Mouse (Mus musculus): ENCODE results near the gene Slf2. TPM values are rescaled to one million over a fixed set of nuclear protein-coding genes. Genes with fewer than 3 reads are reported as not detected.
A peak's percentile ranks its signal among the peaks of the same experiment; 100 is the strongest.

Slf2 gene
- polyA plus RNA-seq, 1 experiment from 2014 or later, result 28.1 TPM

DNA sequence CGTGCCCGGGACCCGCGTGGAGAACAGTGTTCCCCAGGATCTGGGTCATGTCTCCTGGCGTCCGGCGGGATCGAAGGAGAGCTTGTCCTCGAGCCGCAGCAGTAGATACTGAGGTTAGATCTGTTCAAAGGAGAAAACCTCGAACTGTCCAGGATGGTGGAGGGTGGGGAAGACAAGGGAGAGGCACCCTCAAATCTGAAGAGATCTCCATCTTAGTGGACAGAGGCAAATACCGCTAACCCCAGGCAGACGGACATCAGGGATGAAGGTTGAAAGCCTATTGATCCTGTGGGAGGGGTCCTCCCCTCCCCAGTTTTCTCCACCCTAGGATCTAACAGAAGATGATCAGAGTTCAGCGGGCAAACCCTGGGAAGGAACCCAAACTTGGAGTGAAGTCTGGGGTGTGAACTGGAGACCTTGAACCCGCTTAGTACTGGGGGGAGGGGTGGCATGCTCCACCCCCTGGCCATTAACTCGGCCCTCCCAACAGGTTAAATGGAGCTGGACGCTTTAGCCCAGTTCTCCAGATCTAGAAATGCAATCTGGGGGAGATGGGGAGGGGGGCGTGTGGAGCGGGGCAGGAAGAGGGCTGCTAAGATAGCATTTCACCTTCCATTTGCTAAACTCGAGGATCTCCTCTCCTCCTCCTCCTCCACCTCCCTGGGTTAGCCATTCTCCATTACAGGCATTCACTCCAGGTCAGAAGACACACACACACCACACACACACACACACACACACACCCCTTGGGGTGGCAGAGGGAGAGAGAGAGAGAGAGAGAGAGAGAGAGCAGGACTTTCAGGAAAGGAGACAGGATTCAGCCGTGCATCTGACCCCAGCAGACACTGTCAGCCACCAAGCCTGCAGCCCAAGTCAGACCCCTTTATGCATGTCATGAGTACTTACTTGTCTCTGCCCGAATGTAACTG is 58.9 kb downstream of the Slf2 start:
- no peaks in the 10 kb centered on the region for H3K9me3 ChIP-seq
- peaks cover 49% of the 10 kb centered on the region for H3K4me1 ChIP-seq (replicated peaks)
- 7% methylated on average over 22 of the region's 22 CpGs for WGBS
- peaks cover 32% of the 10 kb centered on the region for H3K27me3 ChIP-seq (ENCODE audit: insufficient read depth, poor library complexity, severe bottlenecking)
- peak overlapping the region; percentile 80 for H3K4me3 ChIP-seq
- peak; percentile 12 for DNase-seq (ENCODE audit: low spot score)
- H3K27ac ChIP-seq, result peak overlapping the region; percentile 88
- H3K36me3 ChIP-seq, result peaks cover 3% of the 10 kb centered on the region; the same call in 1 of the 2 replicates

- 71% methylated on average over 8 of the region's 8 CpGs for WGBS
- Histone ChIP-seq H3K4me3 (0 out of 2 replicates have a peak overlapping the region, but pooled peaks have one; percentile 80), H3K9me3 (no peaks in the 10 kb centered on the region), H3K27ac (no peak overlapping the region), H3K27me3 (ENCODE audit: insufficient read depth, poor library complexity, severe bottlenecking) (peaks cover 32% of the 10 kb centered on the region), H3K4me1 (replicated peaks) (peaks cover 49% of the 10 kb centered on the region), H3K36me3 (peaks cover 3% of the 10 kb centered on the region; the same call in 1 of the 2 replicates)
- no peak for DNase-seq (ENCODE audit: low spot score)
These were observed 60.1 kb downstream of the Slf2 start for GRCm38 (mm10) chr19:44991031-44991430.

DNA sequence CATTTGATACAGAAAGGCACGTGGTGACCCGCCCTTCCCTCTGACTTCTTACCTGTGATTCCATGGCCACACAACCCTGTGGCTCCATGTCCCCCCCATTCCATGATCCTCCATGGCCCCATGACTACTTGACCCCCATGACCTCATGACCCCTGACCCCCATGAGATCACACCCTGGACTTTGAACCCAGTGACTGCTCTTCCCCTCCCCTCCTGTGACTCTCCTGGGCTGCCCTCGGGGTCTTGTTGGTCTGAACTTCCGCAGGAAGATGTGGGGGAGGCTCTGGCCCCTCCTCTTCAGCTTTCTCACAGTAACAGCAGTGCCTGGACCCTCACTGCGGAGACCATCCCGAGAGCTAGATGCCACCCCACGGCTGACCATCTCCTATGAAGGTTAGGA is 61.3 kb downstream of the Slf2 start:
- 45% methylated on average over 7 of the region's 7 CpGs for WGBS
- peak; percentile 18 for DNase-seq (ENCODE audit: low spot score)
- H3K27me3 ChIP-seq (ENCODE audit: insufficient read depth, poor library complexity, severe bottlenecking), result peaks cover 27% of the 10 kb centered on the region
- H3K4me3 ChIP-seq, result no peak overlapping the region
- peak overlapping the region; percentile 23; the same call in 1 of the 2 replicates for H3K27ac ChIP-seq
- H3K9me3 ChIP-seq, result no peaks in the 10 kb centered on the region
- peaks cover 11% of the 10 kb centered on the region for H3K36me3 ChIP-seq
- peaks cover 49% of the 10 kb centered on the region for H3K4me1 ChIP-seq (replicated peaks)

DNA sequence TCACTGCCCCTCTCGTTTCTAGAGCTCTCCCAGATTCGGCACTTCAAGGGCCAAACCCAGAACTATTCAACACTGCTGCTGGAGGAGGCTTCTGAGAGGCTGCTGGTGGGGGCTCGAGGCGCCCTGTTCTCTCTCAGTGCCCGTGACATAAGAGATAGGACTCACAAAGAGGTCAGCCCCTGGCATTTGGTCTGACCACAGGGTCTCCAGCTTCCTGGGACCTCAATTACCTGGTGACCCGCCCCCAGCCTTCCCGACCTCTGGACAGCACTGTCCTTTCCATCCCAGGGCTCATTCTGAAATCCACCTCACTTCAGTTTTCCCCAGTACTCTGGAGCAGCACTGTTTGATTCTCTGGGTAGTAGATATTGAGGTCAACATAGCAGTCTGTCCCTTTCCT is 61.8 kb downstream of the Slf2 start:
- H3K27ac ChIP-seq, result peak overlapping the region; percentile 23; the same call in 1 of the 2 replicates
- peaks cover 16% of the 10 kb centered on the region for H3K36me3 ChIP-seq
- DNase-seq (ENCODE audit: low spot score), result no peak
- H3K9me3 ChIP-seq, result no peaks in the 10 kb centered on the region
- 61% methylated on average over 7 of the region's 7 CpGs for WGBS
- H3K27me3 ChIP-seq (ENCODE audit: insufficient read depth, poor library complexity, severe bottlenecking), result peaks cover 22% of the 10 kb centered on the region
- peaks cover 49% of the 10 kb centered on the region for H3K4me1 ChIP-seq (replicated peaks)
- no peak overlapping the region for H3K4me3 ChIP-seq

DNA sequence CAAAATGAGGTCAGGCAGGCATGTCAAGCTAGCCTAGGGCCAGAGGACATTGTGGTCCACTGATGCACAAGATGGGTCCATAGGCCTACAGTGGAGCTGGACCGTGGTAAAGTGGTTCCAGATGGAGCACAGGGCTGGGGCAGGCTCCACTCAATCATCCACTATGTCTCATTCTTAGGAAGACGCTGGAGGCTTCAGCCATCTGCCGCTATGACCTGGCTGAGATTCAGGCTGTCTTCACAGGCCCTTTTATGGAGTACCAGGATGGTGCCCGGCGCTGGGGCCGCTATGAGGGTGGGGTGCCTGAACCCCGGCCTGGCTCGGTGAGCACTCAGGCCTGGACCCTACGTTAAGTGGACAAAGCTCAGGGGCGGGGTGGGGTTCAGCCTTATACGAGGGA is 66.8 kb downstream of the Slf2 start:
- no peaks in the 10 kb centered on the region for H3K9me3 ChIP-seq
- no peak overlapping the region for H3K27ac ChIP-seq
- no peak for DNase-seq (ENCODE audit: low spot score)
- H3K36me3 ChIP-seq, result peaks cover 65% of the 10 kb centered on the region
- H3K4me3 ChIP-seq, result no peak overlapping the region
- WGBS, result 87% methylated on average over 11 of the region's 11 CpGs
- H3K4me1 ChIP-seq (replicated peaks), result peaks cover 13% of the 10 kb centered on the region
- H3K27me3 ChIP-seq (ENCODE audit: insufficient read depth, poor library complexity, severe bottlenecking), result no peaks in the 10 kb centered on the region

- peaks cover 12% of the 10 kb centered on the region; the same call in 1 of the 2 replicates for H3K4me1 ChIP-seq (replicated peaks)
- H3K27ac ChIP-seq, result no peak overlapping the region
- H3K4me3 ChIP-seq, result no peak overlapping the region
- no peak for DNase-seq (ENCODE audit: low spot score)
- peaks cover 80% of the 10 kb centered on the region for H3K36me3 ChIP-seq
- no peaks in the 10 kb centered on the region for H3K9me3 ChIP-seq
- no peaks in the 10 kb centered on the region for H3K27me3 ChIP-seq (ENCODE audit: insufficient read depth, poor library complexity, severe bottlenecking)
- WGBS, result 92% methylated on average over 8 of the region's 8 CpGs
These were observed 68.7 kb downstream of the Slf2 start for GRCm38 (mm10) chr19:44999647-45000046.

GRCm38 (mm10) chr19:45002301-45002700 is 71.3 kb downstream of the Slf2 start:
- H3K4me1 ChIP-seq (replicated peaks), result peaks cover 30% of the 10 kb centered on the region
- H3K27ac ChIP-seq, result no peak overlapping the region
- no peaks in the 10 kb centered on the region for H3K9me3 ChIP-seq
- no peaks in the 10 kb centered on the region for H3K27me3 ChIP-seq (ENCODE audit: insufficient read depth, poor library complexity, severe bottlenecking)
- DNase-seq (ENCODE audit: low spot score), result no peak
- no peak overlapping the region for H3K4me3 ChIP-seq
- H3K36me3 ChIP-seq, result peaks cover 73% of the 10 kb centered on the region
- 62% methylated on average over 3 of the region's 3 CpGs for WGBS

- no peaks in the 10 kb centered on the region for H3K27me3 ChIP-seq (ENCODE audit: insufficient read depth, poor library complexity, severe bottlenecking)
- H3K9me3 ChIP-seq, result no peaks in the 10 kb centered on the region
- WGBS, result 93% methylated on average over 7 of the region's 7 CpGs
- peaks cover 71% of the 10 kb centered on the region for H3K36me3 ChIP-seq
- peaks cover 43% of the 10 kb centered on the region for H3K4me1 ChIP-seq (replicated peaks)
- H3K27ac ChIP-seq, result no peak overlapping the region
- DNase-seq (ENCODE audit: low spot score), result no peak
- no peak overlapping the region for H3K4me3 ChIP-seq
These were observed 73.0 kb downstream of the Slf2 start for GRCm38 (mm10) chr19:45003740-45004516.

- peak within 1 kb of the TSS; percentile 99 for H3K4me3 ChIP-seq
- no peaks in the 10 kb centered on the region for H3K27me3 ChIP-seq (ENCODE audit: insufficient read depth, poor library complexity, severe bottlenecking)
- peaks cover 43% of the 10 kb centered on the region for H3K4me1 ChIP-seq (replicated peaks)
- H3K36me3 ChIP-seq, result peaks cover 71% of the 10 kb centered on the region
- H3K27ac ChIP-seq, result peak within 1 kb of the TSS; percentile 91
- 11% methylated on average over 16 of the region's 16 CpGs for WGBS
- no peaks in the 10 kb centered on the region for H3K9me3 ChIP-seq
- no peak for DNase-seq (ENCODE audit: low spot score)
These were observed 74.5 kb downstream of the Slf2 start, which contains the start of gene Twnk for GRCm38 (mm10) chr19:45005444-45005843. Gene Twnk (plus strand): TSS chr19:45005663.

- no peaks in the 10 kb centered on the region for H3K9me3 ChIP-seq
- peaks cover 43% of the 10 kb centered on the region for H3K4me1 ChIP-seq (replicated peaks)
- no peaks in the 10 kb centered on the region for H3K27me3 ChIP-seq (ENCODE audit: insufficient read depth, poor library complexity, severe bottlenecking)
- DNase-seq (ENCODE audit: low spot score), result peak; percentile 95
- H3K36me3 ChIP-seq, result peaks cover 71% of the 10 kb centered on the region
- H3K27ac ChIP-seq, result peak within 1 kb of the TSS; percentile 91
- H3K4me3 ChIP-seq, result peak within 1 kb of the TSS; percentile 99
- under 1% methylated on average over 82 of the region's 82 CpGs for WGBS
These were observed 75.2 kb downstream of the Slf2 start, which contains the start of gene Mrpl43 for GRCm38 (mm10) chr19:45005957-45006712. Gene Mrpl43 (minus strand): TSS chr19:45006442.

DNA sequence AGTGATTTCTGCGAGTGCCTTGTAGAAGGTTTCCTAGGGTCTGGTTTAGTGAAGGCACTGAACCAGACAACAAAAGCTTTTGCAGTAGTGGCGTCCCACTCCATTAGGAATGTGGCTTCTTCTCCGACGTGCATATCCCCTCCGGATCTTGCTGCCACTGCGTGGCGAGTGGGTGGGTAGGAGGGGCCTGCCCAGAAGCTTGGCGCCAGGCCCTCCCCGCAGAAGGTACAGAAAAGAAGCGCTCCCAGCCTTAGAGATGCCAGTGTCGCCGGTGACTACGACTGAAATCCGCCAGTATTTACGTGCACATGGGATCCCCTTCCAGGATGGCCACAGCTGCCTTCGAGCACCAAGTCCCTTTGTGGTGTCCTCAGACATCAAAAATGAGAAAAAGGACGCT is 76.1 kb downstream of the Slf2 start:
- peak overlapping the region; percentile 99 for H3K4me3 ChIP-seq
- H3K4me1 ChIP-seq (replicated peaks), result peaks cover 37% of the 10 kb centered on the region
- DNase-seq (ENCODE audit: low spot score), result no peak
- peak overlapping the region; percentile 91 for H3K27ac ChIP-seq
- no peaks in the 10 kb centered on the region for H3K27me3 ChIP-seq (ENCODE audit: insufficient read depth, poor library complexity, severe bottlenecking)
- 45% methylated on average over 17 of the region's 17 CpGs for WGBS
- H3K9me3 ChIP-seq, result no peaks in the 10 kb centered on the region
- peaks cover 71% of the 10 kb centered on the region for H3K36me3 ChIP-seq

Data from hindbrain, embryonic 10.5 days (tissue).